Mouse (Mus musculus): ENCODE data around the gene Klhl22. TPM values are rescaled to one million over a fixed set of nuclear protein-coding genes. Genes with fewer than 3 reads are reported as not detected.
A peak's percentile ranks its signal among the peaks of the same experiment; 100 is the strongest.

Gene Klhl22
- polyA plus RNA-seq, 1 experiment: 72.7 TPM

DNA sequence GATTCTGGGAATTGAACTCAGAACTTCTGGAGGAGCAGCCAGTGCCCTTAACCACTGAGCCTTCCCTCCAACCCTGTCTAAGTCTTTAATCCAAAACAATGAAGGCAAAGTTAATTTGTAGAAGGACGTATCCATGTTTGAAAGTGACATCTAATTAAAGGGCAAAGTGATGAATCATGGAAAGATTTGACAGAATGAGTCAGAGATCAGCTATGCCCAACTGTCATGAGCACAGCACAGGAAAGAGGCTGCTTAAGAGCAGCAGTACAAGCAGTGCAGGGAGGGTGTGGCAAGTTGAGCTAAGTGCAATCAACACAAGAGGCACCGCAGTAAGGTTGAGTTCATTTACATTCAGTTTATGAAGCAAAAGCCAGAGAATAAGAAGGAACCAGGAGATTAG, 14.4 kb upstream of the Klhl22 start:
- no peaks in the 10 kb centered on the region for H3K27me3 ChIP-seq (ENCODE audit: control insufficient read depth, insufficient read depth, low read length)
- no peak for DNase-seq
- H3K27ac ChIP-seq (ENCODE audit: control insufficient read depth, insufficient read depth, low read length): no peak overlapping the region
- no peaks in the 10 kb centered on the region for H3K4me1 ChIP-seq (replicated peaks; ENCODE audit: control insufficient read depth, insufficient read depth, low read length)
- H3K4me3 ChIP-seq (ENCODE audit: control insufficient read depth, insufficient read depth, low read length): no peak overlapping the region
- 94% methylated on average over 2 of the region's 2 CpGs for WGBS
- H3K36me3 ChIP-seq (ENCODE audit: control insufficient read depth, insufficient read depth, low read length): no peaks in the 10 kb centered on the region
- TF ChIP-seq CTCF (IDR thresholded peaks at IDR 0.05; ENCODE audit: borderline replicate concordance, control insufficient read depth, extremely low read depth, insufficient read depth, low read length, poor library complexity) (no peak), POLR2A (IDR thresholded peaks at IDR 0.05; ENCODE audit: control insufficient read depth, extremely low read depth, insufficient read depth, low read length, poor library complexity) (no peak)

DNA sequence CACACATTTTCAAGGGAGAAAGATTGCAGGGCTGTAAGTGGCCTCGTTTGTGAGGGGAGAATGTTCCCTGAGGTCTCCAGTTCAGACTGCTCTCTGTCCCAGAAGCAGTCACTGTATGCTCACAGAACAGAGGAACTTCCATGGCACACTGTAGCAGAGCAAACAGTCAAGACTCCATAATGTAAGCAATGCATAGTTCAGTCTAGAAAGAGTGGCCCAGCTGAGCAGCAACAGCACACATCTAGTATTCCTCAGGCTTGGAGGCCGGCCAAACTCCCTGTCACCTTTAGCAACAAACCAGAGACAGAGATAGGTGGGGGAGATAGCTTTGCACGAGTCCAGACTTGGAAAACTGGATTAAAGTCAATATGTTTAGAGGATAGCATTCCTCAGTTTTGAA, 6.4 kb upstream of the Klhl22 start:
- Histone ChIP-seq H3K36me3 (ENCODE audit: control insufficient read depth, insufficient read depth, low read length) (no peaks in the 10 kb centered on the region), H3K4me1 (replicated peaks; ENCODE audit: control insufficient read depth, insufficient read depth, low read length) (no peaks in the 10 kb centered on the region), H3K27ac (ENCODE audit: control insufficient read depth, insufficient read depth, low read length) (no peak overlapping the region), H3K4me3 (ENCODE audit: control insufficient read depth, insufficient read depth, low read length) (no peak overlapping the region), H3K27me3 (ENCODE audit: control insufficient read depth, insufficient read depth, low read length) (no peaks in the 10 kb centered on the region)
- WGBS: 64% methylated on average over 3 of the region's 3 CpGs
- no peak for TF ChIP-seq POLR2A (IDR thresholded peaks at IDR 0.05; ENCODE audit: control insufficient read depth, extremely low read depth, insufficient read depth, low read length, poor library complexity)
- no peak for TF ChIP-seq CTCF (IDR thresholded peaks at IDR 0.05; ENCODE audit: borderline replicate concordance, control insufficient read depth, extremely low read depth, insufficient read depth, low read length, poor library complexity)
- no peak for DNase-seq

DNA sequence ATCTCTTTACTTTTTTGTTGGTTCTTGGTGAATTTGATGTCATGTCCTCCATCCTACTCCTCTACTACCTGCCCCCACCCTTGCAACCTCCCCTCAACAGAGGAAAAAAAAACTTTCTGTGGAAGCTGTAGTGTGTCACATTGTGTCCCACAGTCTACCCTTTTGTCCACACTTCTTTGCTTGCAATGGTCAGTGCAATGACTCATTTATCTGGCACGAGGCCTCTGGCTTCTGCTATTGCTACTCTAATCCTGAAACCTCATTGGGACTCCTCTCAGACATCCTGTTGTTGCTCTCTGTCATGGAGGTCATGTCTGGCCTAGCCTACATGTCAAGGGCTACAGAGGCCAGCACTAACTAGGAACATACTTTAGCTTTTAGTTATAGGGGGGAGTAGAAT, 5.7 kb upstream of the Klhl22 start:
- H3K27ac ChIP-seq (ENCODE audit: control insufficient read depth, insufficient read depth, low read length): no peak overlapping the region
- no peak for DNase-seq
- H3K27me3 ChIP-seq (ENCODE audit: control insufficient read depth, insufficient read depth, low read length): no peaks in the 10 kb centered on the region
- peaks cover under 1% of the 10 kb centered on the region; the same call in 1 of the 2 replicates for H3K4me1 ChIP-seq (replicated peaks; ENCODE audit: control insufficient read depth, insufficient read depth, low read length)
- TF ChIP-seq CTCF (IDR thresholded peaks at IDR 0.05; ENCODE audit: borderline replicate concordance, control insufficient read depth, extremely low read depth, insufficient read depth, low read length, poor library complexity): no peak
- TF ChIP-seq POLR2A (IDR thresholded peaks at IDR 0.05; ENCODE audit: control insufficient read depth, extremely low read depth, insufficient read depth, low read length, poor library complexity): no peak
- WGBS: 51% methylated on average over 1 of the region's 1 CpGs
- H3K36me3 ChIP-seq (ENCODE audit: control insufficient read depth, insufficient read depth, low read length): no peaks in the 10 kb centered on the region
- H3K4me3 ChIP-seq (ENCODE audit: control insufficient read depth, insufficient read depth, low read length): no peak overlapping the region

DNA sequence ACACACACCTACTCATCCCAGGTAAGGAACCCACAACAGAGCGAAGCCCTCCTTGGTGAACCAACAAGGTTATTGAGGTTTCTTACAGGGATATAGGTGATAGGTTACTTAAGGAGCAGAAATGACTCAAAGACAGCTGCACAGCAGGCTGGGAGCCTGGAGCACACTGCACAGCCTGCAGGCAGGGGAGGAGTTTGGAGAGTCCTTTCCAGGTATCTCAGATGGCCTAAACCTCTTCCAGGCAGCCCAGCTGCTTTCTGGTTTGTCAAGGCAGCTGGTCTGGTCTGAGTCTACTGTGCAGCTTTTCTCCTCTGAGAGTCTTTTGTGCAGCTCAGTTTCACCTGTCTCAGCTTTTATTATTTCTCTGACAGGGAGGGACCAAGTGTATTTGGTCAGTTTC, 1.7 kb upstream of the Klhl22 start:
- H3K36me3 ChIP-seq (ENCODE audit: control insufficient read depth, insufficient read depth, low read length): no peaks in the 10 kb centered on the region
- WGBS: 92% methylated on average over 1 of the region's 1 CpGs

DNA sequence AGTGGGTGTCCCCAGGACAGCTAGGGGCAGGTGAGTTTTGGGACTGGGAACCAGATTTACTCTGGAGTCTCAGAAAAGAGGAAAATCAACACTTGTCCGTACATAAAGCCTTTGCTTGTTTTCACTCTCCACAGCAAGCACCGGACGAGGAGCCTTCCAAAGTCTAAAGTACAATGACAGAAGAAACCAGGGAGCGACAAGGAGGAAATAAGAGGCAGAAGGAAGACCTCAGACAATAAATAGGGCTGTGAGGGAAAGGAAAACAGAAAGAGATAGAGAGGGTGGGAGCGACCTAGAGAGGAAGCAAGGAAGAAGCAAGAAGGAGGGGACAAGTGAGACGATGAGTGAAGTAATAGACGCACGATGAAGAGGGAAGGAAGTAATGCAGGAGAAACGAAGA, 516 bp upstream of the Klhl22 start:
- Histone ChIP-seq H3K36me3 (ENCODE audit: control insufficient read depth, insufficient read depth, low read length) (no peaks in the 10 kb centered on the region), H3K27me3 (ENCODE audit: control insufficient read depth, insufficient read depth, low read length) (no peaks in the 10 kb centered on the region), H3K27ac (ENCODE audit: control insufficient read depth, insufficient read depth, low read length) (no peak overlapping the region), H3K4me3 (ENCODE audit: control insufficient read depth, insufficient read depth, low read length) (peak overlapping the region; percentile 59), H3K4me1 (replicated peaks; ENCODE audit: control insufficient read depth, insufficient read depth, low read length) (peaks cover 9% of the 10 kb centered on the region)
- 37% methylated on average over 9 of the region's 9 CpGs for WGBS
- no peak for TF ChIP-seq CTCF (IDR thresholded peaks at IDR 0.05; ENCODE audit: borderline replicate concordance, control insufficient read depth, extremely low read depth, insufficient read depth, low read length, poor library complexity)
- no peak for TF ChIP-seq POLR2A (IDR thresholded peaks at IDR 0.05; ENCODE audit: control insufficient read depth, extremely low read depth, insufficient read depth, low read length, poor library complexity)
- no peak for DNase-seq

More for the DNA sequence above, 1.7 kb upstream of the Klhl22 start:
- H3K27ac ChIP-seq (ENCODE audit: control insufficient read depth, insufficient read depth, low read length): no peak overlapping the region
- no peak for TF ChIP-seq POLR2A (IDR thresholded peaks at IDR 0.05; ENCODE audit: control insufficient read depth, extremely low read depth, insufficient read depth, low read length, poor library complexity)
- no peak for TF ChIP-seq CTCF (IDR thresholded peaks at IDR 0.05; ENCODE audit: borderline replicate concordance, control insufficient read depth, extremely low read depth, insufficient read depth, low read length, poor library complexity)
- no peaks in the 10 kb centered on the region for H3K27me3 ChIP-seq (ENCODE audit: control insufficient read depth, insufficient read depth, low read length)
- no peak overlapping the region for H3K4me3 ChIP-seq (ENCODE audit: control insufficient read depth, insufficient read depth, low read length)
- no peak for DNase-seq
- peaks cover 9% of the 10 kb centered on the region for H3K4me1 ChIP-seq (replicated peaks; ENCODE audit: control insufficient read depth, insufficient read depth, low read length)

DNA sequence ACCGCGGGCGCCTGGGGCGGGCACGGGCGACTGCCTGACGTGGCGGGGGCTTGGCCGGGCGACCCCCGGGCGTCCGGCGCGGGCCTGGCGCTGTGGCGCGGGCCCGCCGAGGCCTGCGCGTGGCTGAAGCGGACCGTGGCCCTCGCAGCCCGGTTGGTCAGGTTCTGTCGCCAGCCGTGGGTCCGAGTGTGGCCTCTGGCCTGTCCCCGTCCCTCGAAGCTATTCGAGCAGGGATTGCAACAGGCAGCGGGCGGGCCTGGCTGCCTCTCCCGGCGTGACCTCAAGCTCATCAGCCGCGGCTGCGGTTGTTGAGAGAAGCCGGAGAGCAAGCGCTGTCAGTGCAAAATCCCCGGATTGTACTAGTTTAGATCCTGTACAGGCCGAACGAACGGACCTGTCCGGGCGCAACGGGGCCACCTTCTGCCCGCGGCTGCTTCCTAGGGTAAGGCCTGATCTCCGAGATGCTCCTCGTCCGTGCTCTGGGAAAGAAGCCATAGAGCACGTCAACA, 449 bp downstream of the Klhl22 start:
- Histone ChIP-seq H3K4me1 (replicated peaks; ENCODE audit: control insufficient read depth, insufficient read depth, low read length) (peaks cover 9% of the 10 kb centered on the region), H3K36me3 (ENCODE audit: control insufficient read depth, insufficient read depth, low read length) (no peaks in the 10 kb centered on the region), H3K4me3 (ENCODE audit: control insufficient read depth, insufficient read depth, low read length) (peak overlapping the region; percentile 59), H3K27ac (ENCODE audit: control insufficient read depth, insufficient read depth, low read length) (no peak overlapping the region), H3K27me3 (ENCODE audit: control insufficient read depth, insufficient read depth, low read length) (no peaks in the 10 kb centered on the region)
- no peak for DNase-seq
- TF ChIP-seq CTCF (IDR thresholded peaks at IDR 0.05; ENCODE audit: borderline replicate concordance, control insufficient read depth, extremely low read depth, insufficient read depth, low read length, poor library complexity) (no peak), POLR2A (IDR thresholded peaks at IDR 0.05; ENCODE audit: control insufficient read depth, extremely low read depth, insufficient read depth, low read length, poor library complexity) (0 out of 2 replicates have a peak, but pooled peaks have one; percentile 4)
- 2% methylated on average over 54 of the region's 54 CpGs for WGBS

DNA sequence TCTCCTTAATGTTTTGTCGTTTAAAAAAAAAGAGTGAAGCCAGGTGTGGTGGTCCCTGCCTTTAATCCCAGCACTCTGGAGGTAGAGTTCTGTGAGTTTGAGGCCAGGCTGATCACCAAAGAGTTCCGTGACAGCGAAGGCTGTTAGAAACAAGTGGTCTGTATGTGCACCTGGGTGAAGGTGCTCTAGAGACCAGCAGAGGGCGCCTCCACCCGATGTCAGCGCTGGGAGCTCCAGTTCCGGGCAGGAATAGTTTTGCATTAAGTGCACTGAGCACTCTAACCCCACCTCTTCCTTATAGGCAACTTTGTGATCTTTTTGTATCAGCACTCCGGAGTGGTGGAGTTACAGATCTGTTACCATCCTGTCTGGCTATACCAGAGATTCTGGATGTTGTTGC, 1.2 kb downstream of the Klhl22 start:
- Histone ChIP-seq H3K27ac (ENCODE audit: control insufficient read depth, insufficient read depth, low read length) (no peak overlapping the region), H3K36me3 (ENCODE audit: control insufficient read depth, insufficient read depth, low read length) (no peaks in the 10 kb centered on the region), H3K4me1 (replicated peaks; ENCODE audit: control insufficient read depth, insufficient read depth, low read length) (peaks cover 9% of the 10 kb centered on the region), H3K27me3 (ENCODE audit: control insufficient read depth, insufficient read depth, low read length) (no peaks in the 10 kb centered on the region), H3K4me3 (ENCODE audit: control insufficient read depth, insufficient read depth, low read length) (no peak overlapping the region)
- 68% methylated on average over 8 of the region's 8 CpGs for WGBS
- TF ChIP-seq POLR2A (IDR thresholded peaks at IDR 0.05; ENCODE audit: control insufficient read depth, extremely low read depth, insufficient read depth, low read length, poor library complexity) (no peak), CTCF (IDR thresholded peaks at IDR 0.05; ENCODE audit: borderline replicate concordance, control insufficient read depth, extremely low read depth, insufficient read depth, low read length, poor library complexity) (peak; percentile 67; the same call in 1 of the 2 replicates)
- DNase-seq: peak; percentile 41

Data from thymus, adult 2 months (tissue).